Mouse (Mus musculus) intestine, postnatal 0 days (tissue): ENCODE results near the gene Gm49337. TPM values are rescaled to one million over a fixed set of nuclear protein-coding genes. Genes with fewer than 3 reads are reported as not detected.

Experiments used
- ATAC-seq: fragments of 200-750 bp; cut with Nextera tagmentation; 2 replicates; pipeline ENCODE4 v1.8.0; 2017; ENCODE audit warnings: mild to moderate bottlenecking, moderate TSS enrichment, moderate library complexity
- H3K27ac ChIP-seq: fragments of 300-500 bp; sonication (generic); 2 replicates; pipeline ENCODE4 v1.5.1; 2014; ENCODE audit warnings: mild to moderate bottlenecking, low read depth, low read length, moderate library complexity
- H3K27me3 ChIP-seq: fragments of 300-500 bp; sonication (generic); replicated peaks from 2 replicates; pipeline ENCODE4 v1.6.1; 2014; ENCODE audit warnings: low read length, mixed read lengths; ENCODE audit not compliant: control insufficient read depth, insufficient read depth
- H3K36me3 ChIP-seq: fragments of 300-500 bp; sonication (generic); 2 replicates; pipeline ENCODE4 v1.6.1; 2014; ENCODE audit warnings: mild to moderate bottlenecking, moderate library complexity; ENCODE audit not compliant: control insufficient read depth, insufficient read depth
- H3K4me1 ChIP-seq: fragments of 300-500 bp; sonication (generic); replicated peaks from 2 replicates; pipeline ENCODE4 v1.6.1; 2014; ENCODE audit warnings: antibody characterized with exemption, low read length, mixed read lengths; ENCODE audit not compliant: control insufficient read depth, insufficient read depth
- H3K4me2 ChIP-seq: fragments of 300-500 bp; sonication (generic); replicated peaks from 2 replicates; pipeline ENCODE4 v1.6.1; 2014; ENCODE audit warnings: low read depth, mild to moderate bottlenecking, moderate library complexity
- H3K4me3 ChIP-seq: fragments of 300-500 bp; sonication (generic); 2 replicates; pipeline ENCODE4 v1.5.1; 2014; ENCODE audit warnings: low read depth, low read length
- H3K9ac ChIP-seq: fragments of 300-500 bp; sonication (generic); 2 replicates; pipeline ENCODE4 v1.6.1; 2014; ENCODE audit warnings: mild to moderate bottlenecking, low read depth, low read length
- H3K9me3 ChIP-seq: fragments of 300-500 bp; sonication (generic); 2 replicates; pipeline ENCODE4 v1.6.1; 2016; ENCODE audit warnings: mixed run types; ENCODE audit not compliant: control insufficient read depth
- CTCF ChIP-seq: sonication (generic); IDR thresholded peaks from 2 replicates; pipeline ENCODE4 v1.5.1; 2016; ENCODE audit warnings: low read depth, mild to moderate bottlenecking, control low read depth, antibody characterized with exemption, moderate library complexity
- WGBS: fragments of 180-500 bp; shearing (Covaris S2); extraction: QIAGEN DNeasy Blood & Tissue Kit; methylation state at CpG from one replicate; pipeline ENCODE4 v1.1.7; 2014; 5-methylcytosine and 5-hydroxymethylcytosine counted together
- polyA plus RNA-seq: library from polyadenylated mRNA; unstranded; fragments of >200 nt; fragmentation: Nextera tagmentation; extraction: Ambion mirVana; gene quantifications from 2 replicates; pipeline ENCODE4 v1.2.1, GENCODE M21; 2015

The Gm49337 gene
- polyA plus RNA-seq, result not detected in 2 replicates

DNA sequence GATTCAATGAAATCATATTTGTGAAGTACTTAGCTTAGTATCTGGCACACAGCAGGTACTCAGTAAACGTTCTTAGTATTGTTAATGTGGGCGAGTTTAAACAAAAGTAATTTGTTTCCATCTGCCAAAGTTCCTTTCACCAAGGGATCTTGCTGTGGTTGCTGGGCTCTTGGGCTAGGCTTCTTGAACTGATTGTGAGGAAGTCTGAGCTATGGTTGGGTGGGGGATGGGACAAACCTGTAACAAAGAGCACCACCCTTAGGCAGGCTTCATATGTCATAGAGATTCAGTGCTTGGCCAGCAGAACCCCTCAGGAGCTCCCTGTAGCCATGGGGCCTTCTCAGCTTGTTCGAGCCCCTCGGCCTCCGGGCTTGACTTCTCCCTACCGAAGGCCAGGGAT is at the start of gene Gm49337, which contains the start of gene 1700042G07Rik:
Gene Gm49337 (plus strand): TSS at position 313 of the 400 bp plus-strand sequence.
Gene 1700042G07Rik (plus strand): TSS at position 301 of the 400 bp plus-strand sequence.
- H3K36me3 ChIP-seq, result no peaks in the 10 kb centered on the region
- TF ChIP-seq CTCF, result no peak
- no peaks in the 10 kb centered on the region for H3K9me3 ChIP-seq
- H3K4me2 ChIP-seq, result no peak within 1 kb of the TSS
- no peak within 1 kb of the TSS for H3K9ac ChIP-seq
- peaks cover 13% of the 10 kb centered on the region for H3K4me1 ChIP-seq
- no peaks in the 10 kb centered on the region for H3K27me3 ChIP-seq
- ATAC-seq, result no peak
- 87% methylated on average over 6 of the region's 6 CpGs for WGBS
- H3K4me3 ChIP-seq, result no peak within 1 kb of the TSS
- H3K27ac ChIP-seq, result no peak within 1 kb of the TSS

GRCm38 (mm10) chr4:116123602-116124519 is 49.3 kb upstream of the Gm49337 start, which contains the start of the genes Rad54l and Pomgnt1:
Gene Rad54l (minus strand): TSS chr4:116123690.
Gene Pomgnt1 (plus strand): TSS chr4:116123840.
- peak; percentile 88 for ATAC-seq

GRCm38 (mm10) chr4:116125803-116126386 is 47.3 kb upstream of the Gm49337 start:
- ATAC-seq, result no peak

More at GRCm38 (mm10) chr4:116123602-116124519, 49.3 kb upstream of the Gm49337 start, which contains the start of the genes Rad54l and Pomgnt1:
- no peaks in the 10 kb centered on the region for H3K4me1 ChIP-seq
- no peaks in the 10 kb centered on the region for H3K27me3 ChIP-seq
- peak; percentile 61 for TF ChIP-seq CTCF
- H3K9ac ChIP-seq, result peak within 1 kb of the TSS; percentile 46
- no peaks in the 10 kb centered on the region for H3K36me3 ChIP-seq
- no peak within 1 kb of the TSS for H3K27ac ChIP-seq
- H3K9me3 ChIP-seq, result no peaks in the 10 kb centered on the region
- peak within 1 kb of the TSS; percentile 51 for H3K4me3 ChIP-seq
- H3K4me2 ChIP-seq, result peak within 1 kb of the TSS; percentile 66
- 1% methylated on average over 24 of the region's 24 CpGs for WGBS

GRCm38 (mm10) chr4:116127956-116128355 is 45.2 kb upstream of the Gm49337 start:
- no peak overlapping the region for H3K4me3 ChIP-seq
- ATAC-seq, result no peak
- no peaks in the 10 kb centered on the region for H3K36me3 ChIP-seq
- H3K4me1 ChIP-seq, result no peaks in the 10 kb centered on the region
- no peaks in the 10 kb centered on the region for H3K27me3 ChIP-seq
- 84% methylated on average over 6 of the region's 6 CpGs for WGBS
- no peak for TF ChIP-seq CTCF
- H3K4me2 ChIP-seq, result no peak overlapping the region
- no peaks in the 10 kb centered on the region for H3K9me3 ChIP-seq
- no peak overlapping the region for H3K9ac ChIP-seq
- no peak overlapping the region for H3K27ac ChIP-seq

More at GRCm38 (mm10) chr4:116125803-116126386, 47.3 kb upstream of the Gm49337 start:
- H3K27ac ChIP-seq, result no peak overlapping the region
- H3K36me3 ChIP-seq, result no peaks in the 10 kb centered on the region
- no peak overlapping the region for H3K4me3 ChIP-seq
- no peak overlapping the region for H3K4me2 ChIP-seq
- no peak for TF ChIP-seq CTCF
- WGBS, result 67% methylated on average over 4 of the region's 4 CpGs
- H3K27me3 ChIP-seq, result no peaks in the 10 kb centered on the region
- no peaks in the 10 kb centered on the region for H3K4me1 ChIP-seq
- H3K9me3 ChIP-seq, result no peaks in the 10 kb centered on the region
- no peak overlapping the region for H3K9ac ChIP-seq

DNA sequence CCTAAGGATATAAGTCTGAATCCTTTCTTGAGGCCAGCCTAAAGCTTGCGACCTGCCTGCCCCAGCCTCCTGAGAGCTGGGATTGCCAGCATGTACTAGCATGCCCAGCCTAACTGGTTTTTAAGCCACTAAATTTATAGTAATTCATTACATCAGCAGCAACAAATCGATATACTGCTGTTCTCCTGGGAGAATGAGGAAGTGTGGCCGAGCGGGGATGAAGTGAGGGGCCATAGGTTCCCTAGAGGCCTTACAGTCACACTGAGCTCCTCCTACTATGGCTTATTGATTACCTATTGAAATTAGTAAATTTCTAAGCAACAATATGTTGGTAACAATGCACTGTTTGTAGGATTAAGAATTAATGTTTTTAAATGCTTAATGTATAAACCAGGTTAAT is 40.1 kb upstream of the Gm49337 start:
- Histone ChIP-seq H3K36me3 (no peaks in the 10 kb centered on the region), H3K4me3 (no peak overlapping the region), H3K27me3 (no peaks in the 10 kb centered on the region), H3K27ac (no peak overlapping the region), H3K9me3 (no peaks in the 10 kb centered on the region), H3K4me1 (no peaks in the 10 kb centered on the region), H3K9ac (no peak overlapping the region), H3K4me2 (no peak overlapping the region)
- ATAC-seq, result no peak
- no peak for TF ChIP-seq CTCF
- 51% methylated on average over 4 of the region's 4 CpGs for WGBS

DNA sequence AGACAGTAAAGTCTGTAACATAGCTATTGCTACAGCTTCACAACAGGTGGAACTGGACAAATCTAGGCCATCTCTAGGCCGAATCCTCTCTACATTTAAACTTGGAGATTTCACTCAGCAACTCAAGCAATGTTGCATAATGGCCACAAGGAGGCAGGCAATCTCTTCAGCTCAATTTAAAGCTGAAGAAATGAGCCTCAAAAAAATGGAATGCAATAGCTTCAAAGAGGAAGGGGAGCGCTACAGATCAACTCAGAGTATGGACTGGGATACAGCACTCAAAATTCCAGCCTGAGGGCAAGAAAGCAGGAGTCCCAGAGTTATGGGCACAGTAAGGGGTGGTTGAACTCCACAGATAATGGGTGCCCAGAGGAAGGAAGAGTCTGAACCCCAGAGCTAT is 38.2 kb upstream of the Gm49337 start:
- no peaks in the 10 kb centered on the region for H3K4me1 ChIP-seq
- H3K27me3 ChIP-seq, result no peaks in the 10 kb centered on the region
- H3K4me2 ChIP-seq, result no peak overlapping the region
- H3K36me3 ChIP-seq, result no peaks in the 10 kb centered on the region
- H3K9ac ChIP-seq, result no peak overlapping the region
- no peak overlapping the region for H3K27ac ChIP-seq
- 37% methylated on average over 2 of the region's 2 CpGs for WGBS
- H3K4me3 ChIP-seq, result no peak overlapping the region
- H3K9me3 ChIP-seq, result no peaks in the 10 kb centered on the region
- no peak for ATAC-seq
- TF ChIP-seq CTCF, result peak; percentile 94
